Comparison of ENCODE assay signal across 8 mouse cellular contexts in the genomic region with DNA sequence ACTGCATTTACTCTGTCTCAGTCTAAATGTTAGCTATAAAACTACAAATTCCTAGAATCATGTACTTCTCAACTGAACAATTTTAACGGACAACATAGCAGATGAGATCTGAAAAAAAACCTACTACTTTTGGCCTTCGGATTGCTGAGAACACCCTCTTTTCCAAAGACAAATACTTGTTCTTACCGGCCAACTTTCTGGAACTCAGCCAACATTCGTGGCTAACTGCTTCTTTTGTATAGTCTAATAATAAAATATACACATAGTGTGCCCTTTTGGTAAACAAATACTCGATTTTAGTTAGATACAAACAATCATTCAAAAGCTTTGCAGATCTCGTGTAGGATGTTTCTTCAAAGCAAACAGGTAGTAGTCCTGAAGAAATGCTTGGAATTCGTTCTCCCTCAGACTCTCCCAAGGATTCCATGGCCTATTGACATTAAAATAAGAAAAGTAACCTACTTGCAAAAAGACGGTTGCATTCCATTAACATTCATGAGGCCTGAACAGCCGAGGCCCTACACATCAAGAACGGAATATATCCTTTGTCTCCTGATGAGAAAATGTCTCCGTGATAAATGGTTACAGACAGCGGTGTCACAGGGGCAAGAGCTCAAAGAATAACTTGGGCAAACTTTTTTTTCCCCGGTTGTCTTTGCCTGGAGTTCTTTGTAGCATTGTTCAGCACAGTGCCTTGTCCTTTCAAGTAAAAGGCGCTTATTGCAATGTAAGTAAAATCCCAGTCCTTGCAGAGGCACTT. TPM values are rescaled to one million over a fixed set of nuclear protein-coding genes. Genes with fewer than 3 reads are reported as not detected.
DNase-seq lines count a peak whose midpoint lies in the region; ATAC-seq lines count a peak whose summit lies in the region.

No protein-coding gene starts in this region.

- DNase-seq in kidney, adult 8-10 months: no peak
- peak; percentile 43 for DNase-seq in embryonic facial prominence, embryonic 14.5 days (ENCODE audit: low spot score)
- DNase-seq in kidney, postnatal 14 days: peak; percentile 17
- no peak for DNase-seq in layer of hippocampus, postnatal 36 days
- DNase-seq in frontal cortex, adult 2 months (ENCODE audit: extremely low spot score in 1 of 2, low spot score in 1 of 2): no peak
- no peak for DNase-seq in spleen, postnatal 4 days (ENCODE audit: low spot score in 2 of 2)

- H3K36me3 ChIP-seq in kidney, embryonic 14.5 days (ENCODE audit: control insufficient read depth, insufficient read depth, low read length): no peaks in the 10 kb centered on the region
- H3K36me3 ChIP-seq in embryonic facial prominence, embryonic 14.5 days (ENCODE audit: control insufficient read depth, insufficient read depth, low read length): no peaks in the 10 kb centered on the region
- no peaks in the 10 kb centered on the region for H3K36me3 ChIP-seq in neural tube, embryonic 13.5 days

- H3K4me3 ChIP-seq in kidney, embryonic 14.5 days (ENCODE audit: low read length): no peak overlapping the region
- H3K4me3 ChIP-seq in embryonic facial prominence, embryonic 14.5 days (ENCODE audit: low read depth, low read length): peak overlapping the region; percentile 87
- 0 out of 2 replicates have a peak overlapping the region, but pooled peaks have one; percentile 86 for H3K4me3 ChIP-seq in neural tube, embryonic 13.5 days

- peaks cover 10% of the 10 kb centered on the region for H3K4me1 ChIP-seq in kidney, embryonic 14.5 days (ENCODE audit: control insufficient read depth, insufficient read depth, low read length)
- peaks cover 17% of the 10 kb centered on the region for H3K4me1 ChIP-seq in embryonic facial prominence, embryonic 14.5 days (ENCODE audit: control insufficient read depth, insufficient read depth, low read length)
- peaks cover 18% of the 10 kb centered on the region for H3K4me1 ChIP-seq in neural tube, embryonic 13.5 days (replicated peaks)

- ATAC-seq in kidney, embryonic 14.5 days (ENCODE audit: low FRiP score, low TSS enrichment): no peak
- no peak for ATAC-seq in embryonic facial prominence, embryonic 14.5 days (ENCODE audit: low read depth)
- ATAC-seq in neural tube, embryonic 13.5 days (ENCODE audit: low read depth): no peak

- no peak overlapping the region for H3K9ac ChIP-seq in kidney, embryonic 14.5 days (ENCODE audit: low read depth, low read length)
- no peak overlapping the region for H3K9ac ChIP-seq in embryonic facial prominence, embryonic 14.5 days (ENCODE audit: low read depth, low read length)
- H3K9ac ChIP-seq in neural tube, embryonic 13.5 days: no peak overlapping the region

- no peaks in the 10 kb centered on the region for H3K27me3 ChIP-seq in kidney, embryonic 14.5 days (ENCODE audit: control insufficient read depth, insufficient read depth, low read length)
- no peaks in the 10 kb centered on the region for H3K27me3 ChIP-seq in embryonic facial prominence, embryonic 14.5 days (replicated peaks; ENCODE audit: control insufficient read depth, insufficient read depth, low read length)
- no peaks in the 10 kb centered on the region for H3K27me3 ChIP-seq in neural tube, embryonic 13.5 days

- H3K27ac ChIP-seq in kidney, embryonic 14.5 days (ENCODE audit: low read depth, low read length): no peak overlapping the region
- no peak overlapping the region for H3K27ac ChIP-seq in embryonic facial prominence, embryonic 14.5 days (replicated peaks; ENCODE audit: low read depth, low read length)
- 0 out of 2 replicates have a peak overlapping the region, but pooled peaks have one; percentile 14 for H3K27ac ChIP-seq in neural tube, embryonic 13.5 days (replicated peaks)

- WGBS in kidney, embryonic 14.5 days: 34% methylated on average over 14 of the region's 14 CpGs
- 25% methylated on average over 14 of the region's 14 CpGs for WGBS in embryonic facial prominence, embryonic 14.5 days
- 7% methylated on average over 14 of the region's 14 CpGs for WGBS in neural tube, embryonic 13.5 days

- peak overlapping the region; percentile 62; the same call in 1 of the 2 replicates for H3K4me2 ChIP-seq in kidney, embryonic 14.5 days (replicated peaks; ENCODE audit: low read depth, low read length)
- H3K4me2 ChIP-seq in embryonic facial prominence, embryonic 14.5 days (ENCODE audit: low read depth, low read length): peak overlapping the region; percentile 78
- H3K4me2 ChIP-seq in neural tube, embryonic 13.5 days: peak overlapping the region; percentile 82

- H3K9me3 ChIP-seq in kidney, embryonic 14.5 days (ENCODE audit: control insufficient read depth, low read length): no peaks in the 10 kb centered on the region
- H3K9me3 ChIP-seq in embryonic facial prominence, embryonic 14.5 days (ENCODE audit: control insufficient read depth, low read length): no peaks in the 10 kb centered on the region
- no peaks in the 10 kb centered on the region for H3K9me3 ChIP-seq in neural tube, embryonic 13.5 days

RNA-seq across cellular contexts. Expression of a gene that starts 1.2 kb away (rescaled TPM):
- polyA plus RNA-seq in kidney, embryonic 14.5 days (2014; fragmentation: Nextera tagmentation; extraction: Ambion mirVana): 17.8 and 27.0 TPM in 2 replicates
- 34.7 and 36.7 TPM in 2 replicates for polyA plus RNA-seq in embryonic facial prominence, embryonic 14.5 days (2014; fragmentation: Nextera tagmentation; extraction: Ambion mirVana)
- polyA plus RNA-seq in neural tube, embryonic 13.5 days (2015; fragmentation: Nextera tagmentation; extraction: Ambion mirVana): 18.6 and 22.2 TPM in 2 replicates
- total RNA-seq in layer of hippocampus, postnatal 36 days (2021): 10 to 100 TPM; 10.2 to 14.6 TPM
- 7.2 and 9.4 TPM in 2 replicates for polyA plus RNA-seq in frontal cortex, adult 2 months (2012; rRNA removed)

RNA-seq across cellular contexts. Expression of a gene that starts 23.3 kb away (rescaled TPM):
- polyA plus RNA-seq in kidney, embryonic 14.5 days (2014; fragmentation: Nextera tagmentation; extraction: Ambion mirVana): 4.0 and 4.6 TPM in 2 replicates
- 0.61 and 1.6 TPM in 2 replicates for polyA plus RNA-seq in embryonic facial prominence, embryonic 14.5 days (2014; fragmentation: Nextera tagmentation; extraction: Ambion mirVana)
- polyA plus RNA-seq in neural tube, embryonic 13.5 days (2015; fragmentation: Nextera tagmentation; extraction: Ambion mirVana): 16.6 and 20.4 TPM in 2 replicates
- total RNA-seq in layer of hippocampus, postnatal 36 days (2021): 1 to 10 TPM; 2.9 to 3.2 TPM
- 1.7 and 2.0 TPM in 2 replicates for polyA plus RNA-seq in frontal cortex, adult 2 months (2012; rRNA removed)

RNA-seq across cellular contexts. Expression of a gene that starts 54.5 kb away (rescaled TPM):
- 14.4 and 15.0 TPM in 2 replicates for polyA plus RNA-seq in kidney, embryonic 14.5 days (2014; fragmentation: Nextera tagmentation; extraction: Ambion mirVana)
- polyA plus RNA-seq in embryonic facial prominence, embryonic 14.5 days (2014; fragmentation: Nextera tagmentation; extraction: Ambion mirVana): 18.8 and 19.5 TPM in 2 replicates
- 5.9 and 6.7 TPM in 2 replicates for polyA plus RNA-seq in neural tube, embryonic 13.5 days (2015; fragmentation: Nextera tagmentation; extraction: Ambion mirVana)
- total RNA-seq in layer of hippocampus, postnatal 36 days (2021): 1 to 10 TPM; 3.7 to 6.5 TPM
- 5.6 and 5.7 TPM in 2 replicates for polyA plus RNA-seq in frontal cortex, adult 2 months (2012; rRNA removed)

RNA-seq across cellular contexts. Expression of a gene that starts 54.9 kb away (rescaled TPM):
- polyA plus RNA-seq in kidney, embryonic 14.5 days (2014; fragmentation: Nextera tagmentation; extraction: Ambion mirVana): 5.1 and 7.1 TPM in 2 replicates
- polyA plus RNA-seq in embryonic facial prominence, embryonic 14.5 days (2014; fragmentation: Nextera tagmentation; extraction: Ambion mirVana): 8.9 and 9.0 TPM in 2 replicates
- 34.5 and 34.8 TPM in 2 replicates for polyA plus RNA-seq in neural tube, embryonic 13.5 days (2015; fragmentation: Nextera tagmentation; extraction: Ambion mirVana)
- total RNA-seq in layer of hippocampus, postnatal 36 days (2021): 10 to 100 TPM; 20.2 to 23.1 TPM
- 20.2 and 23.3 TPM in 2 replicates for polyA plus RNA-seq in frontal cortex, adult 2 months (2012; rRNA removed)

Comparison
In these comparisons a context has a peak if more than half of its experiments do, and no peak if none do; other contexts are left out.
1. DNase-seq: peak in embryonic facial prominence, embryonic 14.5 days (single experiment) and kidney, postnatal 14 days (single experiment); none in kidney, adult 8-10 months (0 of 2), layer of hippocampus, postnatal 36 days (0 of 2), frontal cortex, adult 2 months (0 of 2) and spleen, postnatal 4 days (0 of 2).
2. Peak in every context shown above with its lines, with median percentiles within 50 percentile points of each other: H3K4me2 ChIP-seq.